Mouse (Mus musculus): ENCODE data around the gene Vps26a.

Gene Vps26a

GRCm38 (mm10) chr10:62501951-62502350 is 15.3 kb upstream of the Vps26a start:
- in situ Hi-C loops (cut with MboI, MseI), result no loop called here

- in situ Hi-C loops (cut with MboI, MseI), result no loop called here
Measured at GRCm38 (mm10) chr10:62500916-62501615, 14.5 kb upstream of the Vps26a start.

- in situ Hi-C loops (cut with MboI, MseI), result no loop called here
Measured at GRCm38 (mm10) chr10:62500088-62500915, 13.7 kb upstream of the Vps26a start.

- in situ Hi-C loops (cut with MboI, MseI), result loop anchor here in 1 of 2 experiments (10.0 kb wide), 1 partner anchor 283 kb away; no protein-coding TSS in a partner anchor
Measured at GRCm38 (mm10) chr10:62491681-62492080, 5.1 kb upstream of the Vps26a start.

- in situ Hi-C loops (cut with MboI, MseI), result loop anchor here (5.0 kb wide), 1 partner anchor 36 kb away; no protein-coding TSS in a partner anchor
Measured at GRCm38 (mm10) chr10:62488266-62488665, 1.7 kb upstream of the Vps26a start.

- in situ Hi-C loops (cut with MboI, MseI), result loop anchor here (5.0 kb wide), 1 partner anchor 34 kb away; no protein-coding TSS in a partner anchor
Measured at GRCm38 (mm10) chr10:62485878-62486582, 575 bp downstream of the Vps26a start.

GRCm38 (mm10) chr10:62481108-62481852 is 5.3 kb downstream of the Vps26a start:
- in situ Hi-C loops (cut with MboI, MseI), result no loop called here

GRCm38 (mm10) chr10:62476980-62477379 is 9.6 kb downstream of the Vps26a start:
- in situ Hi-C loops (cut with MboI, MseI), result no loop called here

GRCm38 (mm10) chr10:62474944-62475343 is 11.7 kb downstream of the Vps26a start:
- in situ Hi-C loops (cut with MboI, MseI), result no loop called here

- in situ Hi-C loops (cut with MboI, MseI), result no loop called here
Measured at GRCm38 (mm10) chr10:62471105-62471504, 15.5 kb downstream of the Vps26a start.

- in situ Hi-C loops (cut with MboI, MseI), result no loop called here
Measured at GRCm38 (mm10) chr10:62469736-62470135, 16.9 kb downstream of the Vps26a start.

- in situ Hi-C loops (cut with MboI, MseI), result no loop called here
Measured at GRCm38 (mm10) chr10:62461321-62461720, 25.3 kb downstream of the Vps26a start.

- in situ Hi-C loops (cut with MboI, MseI), result loop anchor here (5.0 to 10.0 kb wide), 2 partner anchors 35 to 1007 kb away; partner anchors contain the start of gene Vps26a (in 2 of the 2)
Measured at GRCm38 (mm10) chr10:62452001-62452400, 34.6 kb downstream of the Vps26a start.

GRCm38 (mm10) chr10:62450280-62450640 is 36.3 kb downstream of the Vps26a start:
- in situ Hi-C loops (cut with MboI, MseI), result loop anchor here (5.0 to 10.0 kb wide), 2 partner anchors 37 to 1005 kb away; partner anchors contain the start of gene Vps26a (in 2 of the 2)

- in situ Hi-C loops (cut with MboI, MseI), result loop anchor here (5.0 to 10.0 kb wide), 2 partner anchors 38 to 1005 kb away; partner anchors contain the start of gene Vps26a (in 2 of the 2)
Measured at GRCm38 (mm10) chr10:62449364-62450279, 37.0 kb downstream of the Vps26a start, which contains the start of the genes 4930507D05Rik and Supv3l1. Gene 4930507D05Rik (plus strand): TSS chr10:62449489. Gene Supv3l1 (minus strand): TSS chr10:62449738.

GRCm38 (mm10) chr10:62430427-62430826 is 56.2 kb downstream of the Vps26a start:
- in situ Hi-C loops (cut with MboI, MseI), result loop anchor here in 1 of 2 experiments (10.0 kb wide), 1 partner anchor 344 kb away; no protein-coding TSS in a partner anchor

GRCm38 (mm10) chr10:62425081-62425871 is 61.3 kb downstream of the Vps26a start:
- in situ Hi-C loops (cut with MboI, MseI), result no loop called here

- in situ Hi-C loops (cut with MboI, MseI), result no loop called here
Measured at GRCm38 (mm10) chr10:62422255-62422654, 64.3 kb downstream of the Vps26a start, which contains the start of gene Hkdc1. Gene Hkdc1 (minus strand): TSS chr10:62422491.

- in situ Hi-C loops (cut with MboI, MseI), result no loop called here
Measured at GRCm38 (mm10) chr10:62421127-62421526, 65.5 kb downstream of the Vps26a start.
